Mouse (Mus musculus): ENCODE measurements at regions not wholly inside any gene's neighbourhood (a gene's known extent, or its start where the extent isn't known, plus 50 kb on each side); places are given as distances from the start of the nearest gene placed in this dataset.

- Histone ChIP-seq H3K9me3 (replicated peaks; ENCODE audit: control insufficient read depth, low read length) (no peaks in the 10 kb centered on the region), H3K4me2 (ENCODE audit: low read depth, low read length) (no peak overlapping the region), H3K9ac (ENCODE audit: low read length) (no peak overlapping the region), H3K4me3 (ENCODE audit: low read length) (no peak overlapping the region), H3K36me3 (ENCODE audit: control insufficient read depth, insufficient read depth) (no peaks in the 10 kb centered on the region), H3K4me1 (ENCODE audit: control insufficient read depth, insufficient read depth, low read length) (no peaks in the 10 kb centered on the region), H3K27ac (ENCODE audit: low read length) (no peak overlapping the region), H3K27me3 (ENCODE audit: control insufficient read depth, insufficient read depth, low read length) (no peaks in the 10 kb centered on the region)
- whole genome bisulfite sequencing = 65% methylated on average over 2 of the region's 2 CpGs
- ATAC-seq (replicated peaks; ENCODE audit: extremely low read depth, insufficient read depth, low FRiP score) = no peak
Observed at GRCm38 (mm10) chr7:145019137-145019536, 79.4 kb upstream of the Ccnd1 start.

- Histone ChIP-seq H3K27ac (ENCODE audit: low read length) (no peak overlapping the region), H3K9ac (ENCODE audit: low read length) (no peak overlapping the region), H3K36me3 (ENCODE audit: control insufficient read depth, insufficient read depth) (no peaks in the 10 kb centered on the region), H3K27me3 (ENCODE audit: control insufficient read depth, insufficient read depth, low read length) (no peaks in the 10 kb centered on the region), H3K4me2 (ENCODE audit: low read depth, low read length) (no peak overlapping the region), H3K4me3 (ENCODE audit: low read length) (no peak overlapping the region), H3K9me3 (replicated peaks; ENCODE audit: control insufficient read depth, low read length) (no peaks in the 10 kb centered on the region), H3K4me1 (ENCODE audit: control insufficient read depth, insufficient read depth, low read length) (no peaks in the 10 kb centered on the region)
- ATAC-seq (replicated peaks; ENCODE audit: extremely low read depth, insufficient read depth, low FRiP score) = no peak
- 87% methylated on average over 3 of the region's 3 CpGs for WGBS
Observed at GRCm38 (mm10) chr7:145018149-145018548, 78.4 kb upstream of the Ccnd1 start.

- Histone ChIP-seq H3K4me3 (ENCODE audit: low read length) (no peak overlapping the region), H3K36me3 (ENCODE audit: control insufficient read depth, insufficient read depth) (no peaks in the 10 kb centered on the region), H3K27me3 (ENCODE audit: control insufficient read depth, insufficient read depth, low read length) (no peaks in the 10 kb centered on the region), H3K9ac (ENCODE audit: low read length) (no peak overlapping the region), H3K27ac (ENCODE audit: low read length) (no peak overlapping the region), H3K4me2 (ENCODE audit: low read depth, low read length) (no peak overlapping the region), H3K9me3 (replicated peaks; ENCODE audit: control insufficient read depth, low read length) (no peaks in the 10 kb centered on the region), H3K4me1 (ENCODE audit: control insufficient read depth, insufficient read depth, low read length) (no peaks in the 10 kb centered on the region)
- no peak for ATAC-seq (replicated peaks; ENCODE audit: extremely low read depth, insufficient read depth, low FRiP score)
- WGBS = 57% methylated on average over 22 of the region's 22 CpGs
Observed at GRCm38 (mm10) chr7:145015463-145016085, 75.8 kb upstream of the Ccnd1 start.

- H3K4me1 ChIP-seq (ENCODE audit: control insufficient read depth, insufficient read depth, low read length) = no peaks in the 10 kb centered on the region
- H3K27me3 ChIP-seq (ENCODE audit: control insufficient read depth, insufficient read depth, low read length) = no peaks in the 10 kb centered on the region
- H3K9ac ChIP-seq (ENCODE audit: low read length) = no peak overlapping the region
- H3K36me3 ChIP-seq (ENCODE audit: control insufficient read depth, insufficient read depth) = no peaks in the 10 kb centered on the region
- 75% methylated on average over 4 of the region's 4 CpGs for WGBS
- H3K27ac ChIP-seq (ENCODE audit: low read length) = no peak overlapping the region
- no peak overlapping the region for H3K4me3 ChIP-seq (ENCODE audit: low read length)
- no peak overlapping the region for H3K4me2 ChIP-seq (ENCODE audit: low read depth, low read length)
- ATAC-seq (replicated peaks; ENCODE audit: extremely low read depth, insufficient read depth, low FRiP score) = no peak
- no peaks in the 10 kb centered on the region for H3K9me3 ChIP-seq (replicated peaks; ENCODE audit: control insufficient read depth, low read length)
Observed at GRCm38 (mm10) chr7:145010757-145011156, 71.0 kb upstream of the Ccnd1 start.

- ATAC-seq (replicated peaks; ENCODE audit: extremely low read depth, insufficient read depth, low FRiP score) = no peak
- no peaks in the 10 kb centered on the region for H3K36me3 ChIP-seq (ENCODE audit: control insufficient read depth, insufficient read depth)
- no peak overlapping the region for H3K4me2 ChIP-seq (ENCODE audit: low read depth, low read length)
- H3K27me3 ChIP-seq (ENCODE audit: control insufficient read depth, insufficient read depth, low read length) = no peaks in the 10 kb centered on the region
- WGBS = 49% methylated on average over 3 of the region's 3 CpGs
- no peak overlapping the region for H3K4me3 ChIP-seq (ENCODE audit: low read length)
- no peaks in the 10 kb centered on the region for H3K9me3 ChIP-seq (replicated peaks; ENCODE audit: control insufficient read depth, low read length)
- H3K27ac ChIP-seq (ENCODE audit: low read length) = no peak overlapping the region
- H3K9ac ChIP-seq (ENCODE audit: low read length) = no peak overlapping the region
- no peaks in the 10 kb centered on the region for H3K4me1 ChIP-seq (ENCODE audit: control insufficient read depth, insufficient read depth, low read length)
Observed at GRCm38 (mm10) chr7:145010004-145010403, 70.3 kb upstream of the Ccnd1 start.

- Histone ChIP-seq H3K36me3 (ENCODE audit: control insufficient read depth, insufficient read depth) (no peaks in the 10 kb centered on the region), H3K4me3 (ENCODE audit: low read length) (no peak overlapping the region), H3K9me3 (replicated peaks; ENCODE audit: control insufficient read depth, low read length) (no peaks in the 10 kb centered on the region), H3K27ac (ENCODE audit: low read length) (no peak overlapping the region), H3K9ac (ENCODE audit: low read length) (no peak overlapping the region), H3K27me3 (ENCODE audit: control insufficient read depth, insufficient read depth, low read length) (no peaks in the 10 kb centered on the region), H3K4me2 (ENCODE audit: low read depth, low read length) (no peak overlapping the region), H3K4me1 (ENCODE audit: control insufficient read depth, insufficient read depth, low read length) (no peaks in the 10 kb centered on the region)
- 73% methylated on average over 7 of the region's 7 CpGs for WGBS
- ATAC-seq (replicated peaks; ENCODE audit: extremely low read depth, insufficient read depth, low FRiP score) = no peak
Observed at GRCm38 (mm10) chr7:145008662-145009333, 69.1 kb upstream of the Ccnd1 start.

- Histone ChIP-seq H3K4me2 (ENCODE audit: low read depth, low read length) (no peak overlapping the region), H3K27me3 (ENCODE audit: control insufficient read depth, insufficient read depth, low read length) (no peaks in the 10 kb centered on the region), H3K9me3 (replicated peaks; ENCODE audit: control insufficient read depth, low read length) (no peaks in the 10 kb centered on the region), H3K4me3 (ENCODE audit: low read length) (no peak overlapping the region), H3K9ac (ENCODE audit: low read length) (no peak overlapping the region), H3K4me1 (ENCODE audit: control insufficient read depth, insufficient read depth, low read length) (no peaks in the 10 kb centered on the region), H3K36me3 (ENCODE audit: control insufficient read depth, insufficient read depth) (no peaks in the 10 kb centered on the region), H3K27ac (ENCODE audit: low read length) (no peak overlapping the region)
- ATAC-seq (replicated peaks; ENCODE audit: extremely low read depth, insufficient read depth, low FRiP score) = no peak
- 84% methylated on average over 2 of the region's 2 CpGs for WGBS
Observed at GRCm38 (mm10) chr7:145007216-145007615, 67.5 kb upstream of the Ccnd1 start.

GRCm38 (mm10) chr7:145001503-145002084 is 61.9 kb upstream of the Ccnd1 start:
- no peaks in the 10 kb centered on the region for H3K27me3 ChIP-seq (ENCODE audit: control insufficient read depth, insufficient read depth, low read length)
- H3K4me1 ChIP-seq (ENCODE audit: control insufficient read depth, insufficient read depth, low read length) = no peaks in the 10 kb centered on the region
- H3K9me3 ChIP-seq (replicated peaks; ENCODE audit: control insufficient read depth, low read length) = no peaks in the 10 kb centered on the region
- no peak overlapping the region for H3K9ac ChIP-seq (ENCODE audit: low read length)
- H3K27ac ChIP-seq (ENCODE audit: low read length) = no peak overlapping the region
- 42% methylated on average over 4 of the region's 4 CpGs for WGBS
- no peak overlapping the region for H3K4me2 ChIP-seq (ENCODE audit: low read depth, low read length)
- no peak overlapping the region for H3K4me3 ChIP-seq (ENCODE audit: low read length)
- no peaks in the 10 kb centered on the region for H3K36me3 ChIP-seq (ENCODE audit: control insufficient read depth, insufficient read depth)
- no peak for ATAC-seq (replicated peaks; ENCODE audit: extremely low read depth, insufficient read depth, low FRiP score)

- no peak overlapping the region for H3K9ac ChIP-seq (ENCODE audit: low read length)
- no peak overlapping the region for H3K4me3 ChIP-seq (ENCODE audit: low read length)
- H3K4me2 ChIP-seq (ENCODE audit: low read depth, low read length) = no peak overlapping the region
- no peak for ATAC-seq (replicated peaks; ENCODE audit: extremely low read depth, insufficient read depth, low FRiP score)
- H3K9me3 ChIP-seq (replicated peaks; ENCODE audit: control insufficient read depth, low read length) = no peaks in the 10 kb centered on the region
- H3K27me3 ChIP-seq (ENCODE audit: control insufficient read depth, insufficient read depth, low read length) = no peaks in the 10 kb centered on the region
- H3K4me1 ChIP-seq (ENCODE audit: control insufficient read depth, insufficient read depth, low read length) = no peaks in the 10 kb centered on the region
- WGBS = 46% methylated on average over 3 of the region's 3 CpGs
- H3K27ac ChIP-seq (ENCODE audit: low read length) = no peak overlapping the region
- H3K36me3 ChIP-seq (ENCODE audit: control insufficient read depth, insufficient read depth) = no peaks in the 10 kb centered on the region
Observed at GRCm38 (mm10) chr7:144999741-145000140, 60.0 kb upstream of the Ccnd1 start.

Measured in heart, embryonic 16.5 days (tissue).